Mouse (Mus musculus) lung, postnatal 10 days (tissue): Measurements from ENCODE around the gene Cdk5.
"Not testable (repeated sequence)": the region's sequence is repeated elsewhere in the genome, so short reads cannot be mapped to it uniquely, and the experiment has no call there.

Experiments
- DNase-seq: peaks from one replicate; pipeline ENCODE4 v3.0.0; 2021

The Cdk5 gene

GRCm38 (mm10) chr5:24427285-24427633 lies 3.9 kb upstream of the Cdk5 start:
- no peak for DNase-seq

- peak; percentile 40 for DNase-seq
Measured at GRCm38 (mm10) chr5:24426556-24427284, 3.4 kb upstream of the Cdk5 start.

DNA sequence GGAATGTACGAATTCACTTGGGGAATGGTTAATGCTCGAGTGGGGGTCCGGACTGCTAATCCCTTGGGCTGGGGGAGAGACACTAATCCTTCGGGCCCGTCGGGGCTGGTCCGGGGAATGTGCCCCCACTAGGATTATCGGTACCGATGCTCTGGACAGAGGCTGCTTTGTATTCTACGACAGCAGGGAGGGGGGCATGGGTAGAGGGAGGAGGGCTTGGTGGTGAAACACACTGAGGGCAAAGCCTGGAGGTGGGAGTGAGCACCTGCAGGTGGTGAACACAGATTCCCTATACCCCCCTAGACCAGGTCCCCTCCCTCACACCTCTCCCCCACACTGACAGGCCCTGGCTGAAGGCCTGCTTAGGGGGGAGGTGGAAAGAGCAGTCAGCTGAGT lies 2.7 kb upstream of the Cdk5 start:
- peak; percentile 49 for DNase-seq

GRCm38 (mm10) chr5:24425421-24426036 lies 2.2 kb upstream of the Cdk5 start:
- DNase-seq, result peak; percentile 64

GRCm38 (mm10) chr5:24424861-24425411 lies 1.6 kb upstream of the Cdk5 start:
- DNase-seq, result peak; percentile 92

GRCm38 (mm10) chr5:24424004-24424781 lies 863 bp upstream of the Cdk5 start:
- no peak for DNase-seq

GRCm38 (mm10) chr5:24420381-24420780 lies 2.9 kb downstream of the Cdk5 start:
- no peak for DNase-seq

DNA sequence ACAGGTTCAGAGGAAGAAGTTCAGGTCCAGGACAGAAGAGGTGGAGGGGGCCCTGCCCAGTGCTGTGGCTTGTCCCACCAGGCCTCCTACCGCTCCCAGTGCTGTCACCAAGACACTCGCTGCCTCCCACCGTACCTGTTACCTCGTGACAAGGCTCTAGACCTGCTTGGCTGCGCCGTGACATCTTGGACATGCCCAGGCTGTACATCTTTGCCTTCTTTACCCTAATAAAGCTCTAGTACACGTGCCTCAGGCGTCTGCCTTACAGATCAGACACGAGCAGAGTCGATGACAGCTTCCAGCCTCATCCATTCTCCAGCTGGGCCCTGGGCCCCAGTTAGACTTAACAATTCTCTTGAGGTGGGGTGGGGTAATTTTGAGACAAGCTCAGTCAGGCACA lies 5.7 kb downstream of the Cdk5 start:
- DNase-seq, result no peak

GRCm38 (mm10) chr5:24416222-24416736 lies 7.1 kb downstream of the Cdk5 start:
- DNase-seq, result peak; percentile 81

- DNase-seq, result no peak
Measured at GRCm38 (mm10) chr5:24413938-24414337, 9.4 kb downstream of the Cdk5 start.

GRCm38 (mm10) chr5:24413042-24413693 lies 10.2 kb downstream of the Cdk5 start, which contains the start of gene Asic3:
Gene Asic3, plus strand, starts transcription at chr5:24413392.
- DNase-seq, result no peak

GRCm38 (mm10) chr5:24412063-24412462 lies 11.3 kb downstream of the Cdk5 start:
- DNase-seq, result no peak

DNA sequence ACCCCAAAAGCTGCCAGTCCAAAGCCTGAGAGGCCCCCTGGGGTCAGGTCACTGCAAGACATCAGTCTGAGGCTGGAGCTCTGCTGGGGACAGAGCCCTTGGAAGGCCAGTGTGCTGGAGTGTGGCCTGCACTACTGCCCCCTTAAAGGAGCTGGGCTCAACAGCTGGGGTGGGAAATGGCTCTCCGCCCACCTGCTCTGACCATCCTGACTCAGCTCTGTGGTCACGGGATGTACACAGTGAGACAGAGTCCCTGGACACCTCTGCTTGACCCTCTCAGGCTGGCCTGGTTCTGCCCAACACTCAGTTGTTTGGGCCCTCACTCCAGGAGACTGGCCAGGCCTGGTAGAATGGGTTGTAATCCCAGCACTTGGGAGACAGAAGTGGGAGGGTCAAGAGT lies 13.9 kb downstream of the Cdk5 start:
- no peak for DNase-seq

DNA sequence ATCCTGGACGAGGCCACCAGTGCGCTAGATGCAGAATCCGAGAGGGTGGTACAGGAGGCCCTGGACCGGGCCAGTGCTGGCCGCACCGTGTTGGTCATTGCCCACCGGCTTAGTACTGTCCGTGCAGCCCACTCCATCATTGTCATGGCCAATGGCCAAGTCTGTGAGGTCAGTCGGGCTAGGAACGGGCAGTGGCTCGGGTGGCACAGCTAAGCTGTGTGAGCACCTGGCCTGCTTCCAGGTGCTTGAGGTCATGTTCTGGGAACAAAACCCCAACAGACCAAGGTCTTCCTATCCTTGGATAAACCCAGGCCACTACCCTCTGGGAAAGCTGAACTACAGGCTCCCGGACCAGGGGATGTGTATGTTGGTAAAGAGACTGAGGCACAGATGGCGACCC lies 14.7 kb downstream of the Cdk5 start:
- DNase-seq, result no peak

- no peak for DNase-seq
Measured at GRCm38 (mm10) chr5:24405389-24405876, 17.9 kb downstream of the Cdk5 start.

GRCm38 (mm10) chr5:24404594-24405360 lies 18.6 kb downstream of the Cdk5 start:
- no peak for DNase-seq

DNA sequence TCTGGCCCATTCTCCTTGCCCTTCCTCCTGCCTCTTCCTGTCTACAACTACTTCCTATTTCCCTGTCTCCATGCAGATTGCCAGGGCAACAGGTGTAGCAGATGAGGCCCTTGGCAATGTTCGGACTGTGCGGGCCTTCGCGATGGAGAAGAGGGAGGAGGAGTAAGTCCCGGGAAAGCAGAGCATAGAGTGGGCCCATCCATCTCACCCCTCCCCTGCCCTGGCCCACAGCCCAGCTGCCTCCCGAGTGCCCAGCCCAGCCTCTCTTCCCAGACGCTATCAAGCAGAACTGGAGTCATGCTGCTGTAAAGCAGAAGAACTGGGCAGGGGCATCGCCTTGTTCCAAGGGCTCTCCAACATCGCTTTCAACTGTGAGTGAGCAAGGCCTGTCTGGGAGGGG lies 21.4 kb downstream of the Cdk5 start:
- no peak for DNase-seq

GRCm38 (mm10) chr5:24400911-24401605 lies 22.3 kb downstream of the Cdk5 start:
- no peak for DNase-seq

DNA sequence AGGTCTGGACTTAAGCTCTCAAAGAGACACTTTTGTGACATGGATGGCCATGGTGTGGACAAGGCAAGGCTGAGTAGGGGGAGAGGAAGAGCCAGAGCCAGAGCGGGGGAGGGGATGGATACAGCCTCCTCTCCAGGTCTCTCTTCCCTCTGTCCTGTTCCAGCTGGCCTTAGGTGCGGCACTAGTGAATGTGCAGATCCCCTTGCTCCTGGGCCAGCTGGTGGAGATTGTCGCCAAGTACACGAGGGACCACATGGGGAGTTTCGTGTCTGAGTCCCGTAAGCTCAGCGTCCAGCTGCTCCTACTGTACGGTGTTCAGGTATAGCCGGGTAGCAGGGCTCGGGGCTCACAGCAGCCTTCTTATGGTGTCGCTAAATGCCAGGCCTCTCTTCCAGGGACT lies 23.0 kb downstream of the Cdk5 start:
- DNase-seq, result no peak

- no peak for DNase-seq
Measured at GRCm38 (mm10) chr5:24399686-24400085, 23.6 kb downstream of the Cdk5 start.

GRCm38 (mm10) chr5:24396254-24396653 lies 27.1 kb downstream of the Cdk5 start:
- not testable (repeated sequence) for DNase-seq
